Mouse (Mus musculus) heart, adult 2 months (tissue): ENCODE data around the gene Ptpn11.

Experiments used
- CTCF ChIP-seq: fragments of 200-600 bp; IDR thresholded peaks from 2 replicates; pipeline ENCODE4 v1.8.1; 2022; ENCODE audit warnings: antibody characterized with exemption, mild to moderate bottlenecking, moderate library complexity
- POLR2A ChIP-seq: fragments of 200-500 bp; IDR thresholded peaks from 2 replicates; pipeline ENCODE4 v1.6.1; 2011; ENCODE audit warnings: mild to moderate bottlenecking, low read depth, low read length, control low read depth; ENCODE audit not compliant: insufficient read depth

DNA sequence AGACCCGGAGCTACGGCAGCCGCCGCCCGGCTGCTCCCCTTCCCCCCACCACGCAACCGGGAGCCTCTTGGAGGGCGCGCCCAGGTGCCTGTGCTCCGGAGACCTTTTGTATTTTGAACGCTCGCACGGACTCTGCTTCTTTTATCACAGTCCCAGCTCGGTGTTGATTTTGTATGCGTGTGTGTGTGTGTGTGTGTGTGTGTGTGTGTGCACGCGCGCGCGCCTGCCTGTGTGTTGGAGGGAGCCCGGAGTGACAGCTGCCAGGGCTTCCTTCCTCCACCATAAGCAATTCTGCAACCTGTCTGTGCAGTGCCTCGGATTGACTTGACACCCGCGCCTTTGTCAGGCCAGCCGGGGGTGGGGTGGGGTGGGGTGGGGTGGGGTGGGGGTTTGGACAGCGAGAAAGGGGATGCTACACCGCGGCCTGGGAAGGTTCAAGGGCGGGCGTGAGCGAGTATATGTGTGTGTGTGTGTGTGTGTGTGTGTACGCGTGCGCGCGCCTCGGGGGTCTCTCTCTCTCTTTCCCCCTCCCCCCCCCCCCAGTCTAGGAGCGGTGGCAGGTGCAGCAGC is 29.6 kb upstream of the Ptpn11 start:
- no peak for TF ChIP-seq POLR2A
- TF ChIP-seq CTCF: no peak
